Mouse (Mus musculus) midbrain, embryonic 11.5 days (tissue): Measurements from ENCODE around the gene Mapkapk3. TPM values are rescaled to one million over a fixed set of nuclear protein-coding genes. Genes with fewer than 3 reads are reported as not detected.

Experiments used
- ATAC-seq: fragments of 200-750 bp; cut with Nextera tagmentation; 2 replicates; pipeline ENCODE4 v1.8.0; 2017; ENCODE audit warnings: moderate TSS enrichment, moderate library complexity; ENCODE audit not compliant: low FRiP score
- DNase-seq: peaks from one replicate; pipeline ENCODE4 v3.0.0; 2015; ENCODE audit warnings: low spot score; ENCODE audit errors: missing footprints
- H3K27ac ChIP-seq: fragments of 300-500 bp; sonication (generic); 2 replicates; pipeline ENCODE4 v1.5.1; 2014; ENCODE audit warnings: low read depth, low read length
- H3K27me3 ChIP-seq: fragments of 300-500 bp; sonication (generic); 2 replicates; pipeline ENCODE4 v1.6.1; 2014; ENCODE audit warnings: mild to moderate bottlenecking, low read length, moderate library complexity, mixed read lengths; ENCODE audit not compliant: control insufficient read depth, insufficient read depth
- H3K36me3 ChIP-seq: fragments of 300-500 bp; sonication (generic); 2 replicates; pipeline ENCODE4 v1.6.1; 2014; ENCODE audit warnings: mild to moderate bottlenecking, low read length, moderate library complexity, mixed read lengths; ENCODE audit not compliant: control insufficient read depth, insufficient read depth
- H3K4me1 ChIP-seq: fragments of 300-500 bp; sonication (generic); 2 replicates; pipeline ENCODE4 v1.6.1; 2014; ENCODE audit warnings: low read length; ENCODE audit not compliant: control insufficient read depth, insufficient read depth
- H3K4me2 ChIP-seq: fragments of 300-500 bp; sonication (generic); 2 replicates; pipeline ENCODE4 v1.6.1; 2014; ENCODE audit warnings: mild to moderate bottlenecking, moderate library complexity
- H3K4me3 ChIP-seq: fragments of 300-500 bp; sonication (generic); 2 replicates; pipeline ENCODE4 v1.5.1; 2014; ENCODE audit warnings: low read depth, low read length
- H3K9ac ChIP-seq: fragments of 300-500 bp; sonication (generic); 2 replicates; pipeline ENCODE4 v1.6.1; 2014; ENCODE audit warnings: low read length
- H3K9me3 ChIP-seq: fragments of 300-500 bp; sonication (generic); 2 replicates; pipeline ENCODE4 v1.6.1; 2016; ENCODE audit warnings: low read length; ENCODE audit not compliant: control insufficient read depth
- WGBS: fragments of 180-500 bp; shearing (Covaris S2); extraction: QIAGEN DNeasy Blood & Tissue Kit; methylation state at CpG from one replicate; pipeline ENCODE4 v1.1.7; 2014; 5-methylcytosine and 5-hydroxymethylcytosine counted together
- polyA plus RNA-seq: library from polyadenylated mRNA; unstranded; fragments of >200 nt; fragmentation: Nextera tagmentation; extraction: Ambion mirVana; gene quantifications from 2 replicates; pipeline ENCODE4 v1.2.1, GENCODE M21; 2014

Mapkapk3 gene
- polyA plus RNA-seq, 1 experiment from 2014 or later, result 2.7 TPM

DNA sequence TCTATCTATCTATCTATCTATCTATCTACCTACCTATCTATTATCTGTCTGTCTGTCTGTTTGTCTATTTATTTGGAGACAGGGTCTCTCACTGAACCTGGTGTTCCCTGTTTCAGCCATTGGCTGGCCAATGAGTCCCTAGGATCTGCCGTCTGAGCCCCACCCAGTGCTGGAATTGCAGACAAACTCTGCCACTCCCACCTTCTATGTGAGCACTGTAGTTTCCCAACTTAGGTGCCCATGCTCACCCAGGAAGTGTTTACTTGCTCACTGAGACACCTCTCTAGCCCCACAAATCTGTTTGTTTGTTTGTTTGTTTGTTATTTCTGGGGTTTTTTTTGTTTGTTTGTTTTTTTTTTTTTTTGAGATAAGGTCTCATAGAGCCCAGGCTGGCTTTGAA lies 22.6 kb downstream of the Mapkapk3 start:
- no peak overlapping the region for H3K9ac ChIP-seq
- 83% methylated on average over 1 of the region's 1 CpGs for WGBS

DNA sequence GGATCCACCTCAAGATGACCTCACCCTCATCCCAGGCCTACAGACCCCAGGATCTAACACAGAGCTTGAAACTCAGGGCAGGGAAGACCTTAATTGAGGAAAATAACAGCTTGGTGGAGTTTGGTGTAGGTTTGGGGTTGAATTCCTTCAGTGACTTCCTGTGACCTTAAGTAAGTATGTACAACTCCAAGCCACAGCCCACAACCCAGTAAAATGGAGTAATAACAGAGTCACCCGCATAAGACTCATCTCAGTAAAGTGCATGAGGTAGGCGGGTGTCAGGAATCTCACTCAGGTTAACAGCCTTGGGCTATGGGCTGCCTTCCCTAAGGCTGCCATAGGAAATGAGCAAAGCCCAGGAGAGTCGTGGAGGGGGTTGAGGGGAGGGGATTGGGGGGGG lies 24.9 kb downstream of the Mapkapk3 start:
- H3K9me3 ChIP-seq, result no peaks in the 10 kb centered on the region
- H3K27me3 ChIP-seq, result no peaks in the 10 kb centered on the region
- H3K36me3 ChIP-seq, result no peaks in the 10 kb centered on the region
- no peak overlapping the region for H3K27ac ChIP-seq
- 70% methylated on average over 3 of the region's 3 CpGs for WGBS
- no peak overlapping the region for H3K4me3 ChIP-seq
- no peaks in the 10 kb centered on the region for H3K4me1 ChIP-seq
- no peak overlapping the region for H3K4me2 ChIP-seq
- DNase-seq (peak; percentile 17), ATAC-seq (no peak)
- no peak overlapping the region for H3K9ac ChIP-seq

More for the DNA sequence above, 22.6 kb downstream of the Mapkapk3 start:
- H3K36me3 ChIP-seq, result no peaks in the 10 kb centered on the region
- H3K4me2 ChIP-seq, result no peak overlapping the region
- no peaks in the 10 kb centered on the region for H3K4me1 ChIP-seq
- H3K9me3 ChIP-seq, result no peaks in the 10 kb centered on the region
- H3K4me3 ChIP-seq, result no peak overlapping the region
- H3K27me3 ChIP-seq, result no peaks in the 10 kb centered on the region
- ATAC-seq, result no peak
- DNase-seq, result no peak
- no peak overlapping the region for H3K27ac ChIP-seq

- Histone ChIP-seq H3K36me3 (no peaks in the 10 kb centered on the region), H3K27me3 (no peaks in the 10 kb centered on the region), H3K9me3 (no peaks in the 10 kb centered on the region), H3K4me3 (no peak overlapping the region), H3K27ac (no peak overlapping the region), H3K4me2 (no peak overlapping the region), H3K9ac (no peak overlapping the region), H3K4me1 (no peaks in the 10 kb centered on the region)
- ATAC-seq, result no peak
- no peak for DNase-seq
- WGBS, result 86% methylated on average over 5 of the region's 5 CpGs
Observed at GRCm38 (mm10) chr9:107263912-107264311, 25.8 kb downstream of the Mapkapk3 start.

GRCm38 (mm10) chr9:107262375-107262774 lies 27.3 kb downstream of the Mapkapk3 start:
- Histone ChIP-seq H3K27me3 (no peaks in the 10 kb centered on the region), H3K36me3 (no peaks in the 10 kb centered on the region), H3K4me2 (no peak overlapping the region), H3K27ac (no peak overlapping the region), H3K9ac (no peak overlapping the region), H3K9me3 (no peaks in the 10 kb centered on the region), H3K4me3 (no peak overlapping the region), H3K4me1 (no peaks in the 10 kb centered on the region)
- ATAC-seq (no peak), DNase-seq (peak; percentile 70)
- WGBS, result 74% methylated on average over 7 of the region's 7 CpGs

- H3K4me2 ChIP-seq, result no peak overlapping the region
- no peaks in the 10 kb centered on the region for H3K36me3 ChIP-seq
- DNase-seq, result no peak
- no peaks in the 10 kb centered on the region for H3K4me1 ChIP-seq
- WGBS, result 84% methylated on average over 6 of the region's 6 CpGs
- no peak overlapping the region for H3K27ac ChIP-seq
- no peak overlapping the region for H3K4me3 ChIP-seq
- H3K27me3 ChIP-seq, result no peaks in the 10 kb centered on the region
- no peaks in the 10 kb centered on the region for H3K9me3 ChIP-seq
- no peak for ATAC-seq
- H3K9ac ChIP-seq, result no peak overlapping the region
Observed at GRCm38 (mm10) chr9:107261792-107262191, 27.9 kb downstream of the Mapkapk3 start.

GRCm38 (mm10) chr9:107260836-107261235 lies 28.8 kb downstream of the Mapkapk3 start:
- Histone ChIP-seq H3K27me3 (no peaks in the 10 kb centered on the region), H3K9me3 (no peaks in the 10 kb centered on the region), H3K9ac (no peak overlapping the region), H3K36me3 (no peaks in the 10 kb centered on the region), H3K4me2 (no peak overlapping the region), H3K27ac (no peak overlapping the region), H3K4me3 (no peak overlapping the region), H3K4me1 (peaks cover under 1% of the 10 kb centered on the region)
- DNase-seq (no peak), ATAC-seq (no peak)
- WGBS, result 65% methylated on average over 8 of the region's 8 CpGs

DNA sequence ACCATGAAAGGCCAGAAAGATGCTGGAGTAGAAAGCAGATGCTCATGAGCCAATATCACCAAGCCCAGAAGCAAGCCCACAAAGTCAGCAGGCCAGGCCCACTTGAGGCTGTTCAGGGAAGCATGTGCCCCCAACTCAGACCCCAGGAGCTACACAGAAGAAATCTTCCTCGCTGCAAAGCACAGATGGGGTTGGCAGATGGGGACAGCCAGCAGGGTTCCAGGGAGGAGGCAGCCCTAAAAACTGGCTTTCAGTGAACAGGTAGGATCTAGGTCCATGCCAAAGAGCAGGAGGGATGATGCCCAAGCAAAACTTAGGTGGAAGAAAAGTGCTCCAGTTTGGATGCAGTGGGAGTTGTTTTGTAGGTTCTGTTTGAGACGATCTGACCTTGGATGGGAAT lies 29.2 kb downstream of the Mapkapk3 start:
- no peak for ATAC-seq
- no peak overlapping the region for H3K4me3 ChIP-seq
- H3K9ac ChIP-seq, result no peak overlapping the region
- H3K9me3 ChIP-seq, result no peaks in the 10 kb centered on the region
- no peak overlapping the region for H3K27ac ChIP-seq
- no peak overlapping the region for H3K4me2 ChIP-seq
- WGBS, result 80% methylated on average over 2 of the region's 2 CpGs
- no peak for DNase-seq
- H3K4me1 ChIP-seq, result peaks cover 5% of the 10 kb centered on the region
- no peaks in the 10 kb centered on the region for H3K27me3 ChIP-seq
- no peaks in the 10 kb centered on the region for H3K36me3 ChIP-seq

GRCm38 (mm10) chr9:107259571-107259970 lies 30.1 kb downstream of the Mapkapk3 start:
- ATAC-seq, result no peak
- Histone ChIP-seq H3K9me3 (no peaks in the 10 kb centered on the region), H3K4me2 (no peak overlapping the region), H3K36me3 (no peaks in the 10 kb centered on the region), H3K27me3 (no peaks in the 10 kb centered on the region), H3K4me1 (peaks cover 5% of the 10 kb centered on the region), H3K27ac (no peak overlapping the region), H3K9ac (no peak overlapping the region), H3K4me3 (no peak overlapping the region)
- 84% methylated on average over 6 of the region's 6 CpGs for WGBS
- DNase-seq, result peak; percentile 41

- DNase-seq (peak; percentile 83), ATAC-seq (no peak)
- Histone ChIP-seq H3K4me2 (no peak overlapping the region), H3K27ac (no peak overlapping the region), H3K9me3 (no peaks in the 10 kb centered on the region), H3K27me3 (no peaks in the 10 kb centered on the region), H3K36me3 (no peaks in the 10 kb centered on the region), H3K9ac (no peak overlapping the region), H3K4me3 (no peak overlapping the region), H3K4me1 (peaks cover 7% of the 10 kb centered on the region)
- 34% methylated on average over 3 of the region's 3 CpGs for WGBS
Observed at GRCm38 (mm10) chr9:107255596-107255995, 34.1 kb downstream of the Mapkapk3 start.

DNA sequence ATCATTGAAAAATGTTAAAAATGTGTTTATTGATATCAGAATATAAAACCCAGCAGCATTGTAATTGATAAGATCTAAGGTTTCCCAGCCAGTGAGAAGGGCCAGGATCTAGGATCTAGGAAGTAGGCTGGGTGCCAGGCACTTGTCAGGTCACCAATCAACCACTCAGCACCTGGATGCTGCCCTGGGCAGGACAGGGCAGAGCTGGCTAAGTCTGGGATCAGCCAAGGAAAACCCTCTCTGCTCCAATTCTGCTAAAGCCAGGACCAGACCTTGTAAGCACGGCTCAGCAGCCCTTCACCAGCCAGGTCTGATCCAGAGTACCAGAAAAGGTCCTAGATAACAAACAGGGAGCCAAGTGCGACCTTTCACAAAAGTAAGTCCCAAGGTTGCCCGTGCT lies 34.8 kb downstream of the Mapkapk3 start:
- Histone ChIP-seq H3K27me3 (no peaks in the 10 kb centered on the region), H3K4me3 (no peak overlapping the region), H3K4me2 (no peak overlapping the region), H3K27ac (no peak overlapping the region), H3K4me1 (peaks cover 7% of the 10 kb centered on the region), H3K9ac (no peak overlapping the region), H3K36me3 (no peaks in the 10 kb centered on the region), H3K9me3 (no peaks in the 10 kb centered on the region)
- ATAC-seq, result no peak
- 86% methylated on average over 3 of the region's 3 CpGs for WGBS
- DNase-seq, result peak; percentile 74
